Mouse (Mus musculus): ENCODE results near the gene Cyp2c23.

The Cyp2c23 gene

GRCm38 (mm10) chr19:43972129-43972528, 56.9 kb downstream of the Cyp2c23 start:
- no peak for DNase-seq (ENCODE audit: low spot score)

- DNase-seq (ENCODE audit: low spot score) = no peak
These were observed 60.5 kb downstream of the Cyp2c23 start for GRCm38 (mm10) chr19:43968436-43969026.

- no peak for DNase-seq (ENCODE audit: low spot score)
These were observed 62.5 kb downstream of the Cyp2c23 start for GRCm38 (mm10) chr19:43966481-43966880.

- peak; percentile 6 for DNase-seq (ENCODE audit: low spot score)
These were observed 63.4 kb downstream of the Cyp2c23 start for GRCm38 (mm10) chr19:43965496-43966085.

- no peak for DNase-seq (ENCODE audit: low spot score)
These were observed 66.2 kb downstream of the Cyp2c23 start for GRCm38 (mm10) chr19:43962795-43963194.

GRCm38 (mm10) chr19:43961185-43961584, 67.8 kb downstream of the Cyp2c23 start:
- no peak for DNase-seq (ENCODE audit: low spot score)

- no peak for DNase-seq (ENCODE audit: low spot score)
These were observed 69.0 kb downstream of the Cyp2c23 start for GRCm38 (mm10) chr19:43960014-43960413.

GRCm38 (mm10) chr19:43959162-43959561, 69.8 kb downstream of the Cyp2c23 start:
- peak; percentile 31 for DNase-seq (ENCODE audit: low spot score)

GRCm38 (mm10) chr19:43957881-43958280, 71.1 kb downstream of the Cyp2c23 start:
- DNase-seq (ENCODE audit: low spot score) = no peak

- no peak for DNase-seq (ENCODE audit: low spot score)
These were observed 71.6 kb downstream of the Cyp2c23 start for GRCm38 (mm10) chr19:43957402-43957801.

GRCm38 (mm10) chr19:43955266-43955665, 73.7 kb downstream of the Cyp2c23 start:
- DNase-seq (ENCODE audit: low spot score) = no peak

Measured in spleen, adult 12 weeks (tissue).